ENCODE assay signal across 13 mouse cellular contexts in the genomic region with DNA sequence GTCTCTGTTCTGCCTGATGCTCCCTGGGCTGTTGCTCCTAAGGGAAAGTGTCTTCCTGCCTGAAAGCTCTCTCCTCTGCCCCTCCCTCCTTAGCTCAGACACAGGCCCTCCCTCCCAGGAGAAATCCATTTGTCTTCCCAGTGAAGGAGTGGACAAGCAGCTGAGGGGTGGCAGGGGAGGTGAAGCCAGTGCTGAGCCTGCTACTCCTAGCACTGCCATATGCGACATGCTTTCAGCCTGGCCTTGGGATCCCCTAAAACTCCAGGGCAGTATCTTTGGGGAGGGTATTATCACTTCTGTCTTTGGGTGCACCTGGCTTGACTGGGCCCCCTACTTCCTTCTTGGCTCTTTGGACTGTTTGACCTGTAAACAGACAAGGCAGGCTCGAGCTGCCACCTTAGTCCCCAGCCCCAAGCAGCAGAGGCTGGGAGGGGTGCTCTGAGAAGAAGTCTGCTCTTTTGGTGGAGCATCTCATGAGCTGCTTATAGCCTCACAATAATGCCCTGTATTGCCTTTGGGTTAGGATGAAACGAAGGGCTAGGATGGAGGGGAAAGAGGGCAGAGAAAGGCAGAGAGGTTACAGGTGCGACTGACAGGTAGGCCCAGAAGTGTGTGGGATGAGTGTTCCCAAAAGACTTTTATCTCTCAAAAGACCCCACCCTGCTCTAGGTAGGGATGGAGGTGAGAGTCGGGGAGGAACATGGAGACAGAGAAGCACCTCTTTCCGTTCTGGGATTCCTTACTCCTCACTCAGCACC. TPM values are rescaled to one million over a fixed set of nuclear protein-coding genes. Genes with fewer than 3 reads are reported as not detected.
DNase-seq lines count a peak whose midpoint lies in the region; ATAC-seq lines count a peak whose summit lies in the region.
"Had no signal": no experiment of that assay in that cellular context is flagged by ENCODE, and none has a peak within 500 bp of the region (broad histone marks: within the 10 kb centered on the region; RNA-seq: fewer than 3 reads in every experiment).

No protein-coding gene starts in this region.

- 27% methylated on average over 6 of the region's 6 CpGs for WGBS in kidney, embryonic 15.5 days
- WGBS in hindbrain, embryonic 14.5 days: 2% methylated on average over 6 of the region's 6 CpGs
- 3% methylated on average over 6 of the region's 6 CpGs for WGBS in neural tube, embryonic 12.5 days

- ATAC-seq in kidney, embryonic 15.5 days (replicated peaks; ENCODE audit: low FRiP score): no peak
- ATAC-seq in hindbrain, embryonic 14.5 days (ENCODE audit: low FRiP score): peak; percentile 35; the same call in 1 of the 2 replicates
- peak; percentile 14; the same call in 1 of the 2 replicates for ATAC-seq in neural tube, embryonic 12.5 days (ENCODE audit: low FRiP score, low read depth)
- ATAC-seq: forebrain, embryonic 16.5 days had no signal

- H3K9ac ChIP-seq in kidney, embryonic 15.5 days: no peak overlapping the region; the same call in 1 of the 2 replicates
- H3K9ac ChIP-seq in hindbrain, embryonic 14.5 days: peak overlapping the region; percentile 75
- H3K9ac ChIP-seq in neural tube, embryonic 12.5 days: peak overlapping the region; percentile 94
- H3K9ac ChIP-seq: liver, embryonic 15.5 days had no signal

- H3K4me3 ChIP-seq in kidney, embryonic 15.5 days (replicated peaks): peak overlapping the region; percentile 32
- peak overlapping the region; percentile 34 for H3K4me3 ChIP-seq in hindbrain, embryonic 14.5 days (replicated peaks; ENCODE audit: low read length)
- peak overlapping the region; percentile 52 for H3K4me3 ChIP-seq in neural tube, embryonic 12.5 days
- H3K4me3 ChIP-seq: layer of hippocampus, adult 2 months; liver, embryonic 15.5 days had no signal

- H3K9me3 ChIP-seq in kidney, embryonic 15.5 days (replicated peaks): no peaks in the 10 kb centered on the region
- H3K9me3 ChIP-seq in hindbrain, embryonic 14.5 days (ENCODE audit: control insufficient read depth, low read length): no peaks in the 10 kb centered on the region
- H3K9me3 ChIP-seq in neural tube, embryonic 12.5 days: no peaks in the 10 kb centered on the region
- H3K9me3 ChIP-seq: liver, embryonic 15.5 days had no signal

- H3K36me3 ChIP-seq in kidney, embryonic 15.5 days: no peaks in the 10 kb centered on the region
- peaks cover 12% of the 10 kb centered on the region; the same call in 1 of the 2 replicates for H3K36me3 ChIP-seq in hindbrain, embryonic 14.5 days (replicated peaks; ENCODE audit: control insufficient read depth, insufficient read depth)
- peaks cover 20% of the 10 kb centered on the region for H3K36me3 ChIP-seq in neural tube, embryonic 12.5 days
- H3K36me3 ChIP-seq: liver, embryonic 15.5 days had no signal

- peaks cover 31% of the 10 kb centered on the region for H3K27me3 ChIP-seq in kidney, embryonic 15.5 days
- H3K27me3 ChIP-seq in hindbrain, embryonic 14.5 days (ENCODE audit: control insufficient read depth, insufficient read depth, low read length): peaks cover 88% of the 10 kb centered on the region
- H3K27me3 ChIP-seq in neural tube, embryonic 12.5 days (replicated peaks): no peaks in the 10 kb centered on the region

- peak overlapping the region; percentile 61; the same call in 1 of the 2 replicates for H3K27ac ChIP-seq in kidney, embryonic 15.5 days
- H3K27ac ChIP-seq in hindbrain, embryonic 14.5 days: peak overlapping the region; percentile 94
- peak overlapping the region; percentile 96 for H3K27ac ChIP-seq in neural tube, embryonic 12.5 days
- H3K27ac ChIP-seq: layer of hippocampus, adult 2 months; liver, embryonic 15.5 days had no signal

- H3K4me1 ChIP-seq in kidney, embryonic 15.5 days: peaks cover 68% of the 10 kb centered on the region
- H3K4me1 ChIP-seq in hindbrain, embryonic 14.5 days (replicated peaks; ENCODE audit: control insufficient read depth, insufficient read depth, low read length): peaks cover 6% of the 10 kb centered on the region; the same call in 1 of the 2 replicates
- H3K4me1 ChIP-seq in neural tube, embryonic 12.5 days: peaks cover 82% of the 10 kb centered on the region
- H3K4me1 ChIP-seq: liver, embryonic 15.5 days had no signal

- no peak for DNase-seq in kidney, adult 11 months
- peak; percentile 71 for DNase-seq in embryo, embryonic 11 days
- DNase-seq in hindbrain, embryonic 14.5 days (ENCODE audit: low spot score): peak; percentile 35
- no peak for DNase-seq in T-cell, adult 2 months (ENCODE audit: low spot score)
- no peak for DNase-seq in urinary bladder, adult 18-20 months (ENCODE audit: low spot score in 2 of 2)
- DNase-seq: adrenal gland, postnatal 25 days; gastrocnemius, postnatal 25 days had no signal

- peak overlapping the region; percentile 73 for H3K4me2 ChIP-seq in kidney, embryonic 15.5 days
- H3K4me2 ChIP-seq in hindbrain, embryonic 14.5 days (replicated peaks): peak overlapping the region; percentile 55
- peak overlapping the region; percentile 74 for H3K4me2 ChIP-seq in neural tube, embryonic 12.5 days (replicated peaks)
- H3K4me2 ChIP-seq: liver, embryonic 15.5 days had no signal

RNA-seq across cellular contexts. Expression of gene Hoxd1, which starts 17.1 kb away (rescaled TPM):
- polyA plus RNA-seq in kidney, embryonic 15.5 days (2015; fragmentation: Nextera tagmentation; extraction: Ambion mirVana): 1.2 and 1.5 TPM in 2 replicates
- polyA plus RNA-seq in hindbrain, embryonic 14.5 days (2014; fragmentation: Nextera tagmentation; extraction: Ambion mirVana): 0.64 and 0.76 TPM in 2 replicates
- 6.8 and 7.8 TPM in 2 replicates for polyA plus RNA-seq in neural tube, embryonic 12.5 days (2016; fragmentation: Nextera tagmentation; extraction: Ambion mirVana)
- polyA plus RNA-seq: forebrain, embryonic 16.5 days had no signal

RNA-seq across cellular contexts. Expression of gene Gm28230, which starts 19.2 kb away (rescaled TPM):
- 1.7 and 2.3 TPM in 2 replicates for polyA plus RNA-seq in kidney, embryonic 15.5 days (2015; fragmentation: Nextera tagmentation; extraction: Ambion mirVana)
- 0.82 and 1.3 TPM in 2 replicates for polyA plus RNA-seq in hindbrain, embryonic 14.5 days (2014; fragmentation: Nextera tagmentation; extraction: Ambion mirVana)
- polyA plus RNA-seq in neural tube, embryonic 12.5 days (2016; fragmentation: Nextera tagmentation; extraction: Ambion mirVana): 6.9 and 9.1 TPM in 2 replicates
- polyA plus RNA-seq: embryonic facial prominence, embryonic 11.5 days; forebrain, embryonic 16.5 days; liver, embryonic 15.5 days had no signal

RNA-seq across cellular contexts. Expression of gene Hoxd4, which starts 34.0 kb away (rescaled TPM):
- 5.6 and 5.8 TPM in 2 replicates for polyA plus RNA-seq in kidney, embryonic 15.5 days (2015; fragmentation: Nextera tagmentation; extraction: Ambion mirVana)
- 3.1 and 4.3 TPM in 2 replicates for polyA plus RNA-seq in hindbrain, embryonic 14.5 days (2014; fragmentation: Nextera tagmentation; extraction: Ambion mirVana)
- 14.2 and 16.0 TPM in 2 replicates for polyA plus RNA-seq in neural tube, embryonic 12.5 days (2016; fragmentation: Nextera tagmentation; extraction: Ambion mirVana)
- polyA plus RNA-seq: forebrain, embryonic 16.5 days; liver, embryonic 15.5 days had no signal

RNA-seq across cellular contexts. Expression of gene Hoxd3, which starts 34.0 kb away (rescaled TPM):
- 15.2 and 15.9 TPM in 2 replicates for polyA plus RNA-seq in kidney, embryonic 15.5 days (2015; fragmentation: Nextera tagmentation; extraction: Ambion mirVana)
- polyA plus RNA-seq in hindbrain, embryonic 14.5 days (2014; fragmentation: Nextera tagmentation; extraction: Ambion mirVana): 44.9 and 55.1 TPM in 2 replicates
- polyA plus RNA-seq in neural tube, embryonic 12.5 days (2016; fragmentation: Nextera tagmentation; extraction: Ambion mirVana): 55.9 and 68.9 TPM in 2 replicates
- polyA plus RNA-seq: forebrain, embryonic 16.5 days; liver, embryonic 15.5 days had no signal

RNA-seq across cellular contexts. Expression of gene Hoxd8, which starts 41.3 kb away (rescaled TPM):
- 36.4 and 40.8 TPM in 2 replicates for polyA plus RNA-seq in kidney, embryonic 15.5 days (2015; fragmentation: Nextera tagmentation; extraction: Ambion mirVana)
- polyA plus RNA-seq in hindbrain, embryonic 14.5 days (2014; fragmentation: Nextera tagmentation; extraction: Ambion mirVana): 2.1 and 3.3 TPM in 2 replicates
- polyA plus RNA-seq in neural tube, embryonic 12.5 days (2016; fragmentation: Nextera tagmentation; extraction: Ambion mirVana): 20.8 and 21.4 TPM in 2 replicates
- polyA plus RNA-seq: forebrain, embryonic 16.5 days had no signal

Comparison
In these comparisons a context has a peak if more than half of its experiments do, and no peak if none do; other contexts are left out.
1. DNase-seq: peak in embryo, embryonic 11 days (single experiment) and hindbrain, embryonic 14.5 days (single experiment); none in kidney, adult 11 months (single experiment), T-cell, adult 2 months (single experiment) and urinary bladder, adult 18-20 months (0 of 2).
2. Peak in every context shown above with its lines, with median percentiles within 50 percentile points of each other: H3K27ac ChIP-seq, H3K4me2 ChIP-seq and H3K4me3 ChIP-seq.